ENCODE assay signal across 7 mouse cellular contexts in genomic region chr7:4464194-4464824, GRCm38 (mm10). TPM values are rescaled to one million over a fixed set of nuclear protein-coding genes. Genes with fewer than 3 reads are reported as not detected.
DNase-seq lines count a peak whose midpoint lies in the region; ATAC-seq lines count a peak whose summit lies in the region.

No protein-coding gene starts in this region.

- DNase-seq in gonadal fat pad, adult 2 months (ENCODE audit: low read depth): peak; percentile 44
- DNase-seq in kidney, postnatal 4 days: peak; percentile 65 to 75
- peak; percentile 11 for DNase-seq in ovary, postnatal 10 days (ENCODE audit: low spot score)
- no peak for DNase-seq in gastrocnemius, postnatal 10 days
- no peak for DNase-seq in thymus, adult 18-20 months
- DNase-seq in frontal cortex, postnatal 25 days (ENCODE audit: low spot score in 2 of 2): no peak

- peak; percentile 79 for ATAC-seq in activated CD4-positive, CD25-positive, alpha-beta regulatory T cell, adult 4 months

RNA-seq across cellular contexts. Expression of gene Eps8l1, which starts 3.8 kb away (rescaled TPM):
- polyA plus RNA-seq in activated CD4-positive, CD25-positive, alpha-beta regulatory T cell, adult 4 months (2017; shearing (Covaris generic)): 10 to 100 TPM in 1 of 2 experiments, 1 to 10 TPM in 1; 4.8 to 14.3 TPM
- 9.1 and 11.3 TPM in 2 replicates for polyA plus RNA-seq in gonadal fat pad, adult 2 months (2012; rRNA removed)
- total RNA-seq in gastrocnemius, postnatal 10 days (2021): 1 to 10 TPM; 2.2 to 3.5 TPM

RNA-seq across cellular contexts. Expression of gene Rdh13, which starts 18.9 kb away (rescaled TPM):
- polyA plus RNA-seq in activated CD4-positive, CD25-positive, alpha-beta regulatory T cell, adult 4 months (2017; shearing (Covaris generic)): 10 to 100 TPM; 13.6 to 16.8 TPM
- polyA plus RNA-seq in gonadal fat pad, adult 2 months (2012; rRNA removed): 16.0 and 17.4 TPM in 2 replicates
- total RNA-seq in gastrocnemius, postnatal 10 days (2021): 10 to 100 TPM; 14.3 to 18.9 TPM

RNA-seq across cellular contexts. Expression of gene Ppp1r12c, which starts 37.2 kb away (rescaled TPM):
- 10 to 100 TPM; 21.6 to 26.6 TPM for polyA plus RNA-seq in activated CD4-positive, CD25-positive, alpha-beta regulatory T cell, adult 4 months (2017; shearing (Covaris generic))
- 57.8 and 59.3 TPM in 2 replicates for polyA plus RNA-seq in gonadal fat pad, adult 2 months (2012; rRNA removed)
- total RNA-seq in gastrocnemius, postnatal 10 days (2021): 10 to 100 TPM; 37.9 to 52.6 TPM

RNA-seq across cellular contexts. Expression of gene Tnnt1, which starts 51.9 kb away (rescaled TPM):
- 10 to 100 TPM in 1 of 2 experiments, 1 to 10 TPM in 1; 4.9 to 10.4 TPM for polyA plus RNA-seq in activated CD4-positive, CD25-positive, alpha-beta regulatory T cell, adult 4 months (2017; shearing (Covaris generic))
- 4.9 and 8.0 TPM in 2 replicates for polyA plus RNA-seq in gonadal fat pad, adult 2 months (2012; rRNA removed)
- total RNA-seq in gastrocnemius, postnatal 10 days (2021): 100 to 1,000 TPM; 288 to 386 TPM

RNA-seq across cellular contexts. Expression of gene Tnni3, which starts 59.7 kb away (rescaled TPM):
- 1 to 10 TPM; 1.7 to 3.6 TPM for polyA plus RNA-seq in activated CD4-positive, CD25-positive, alpha-beta regulatory T cell, adult 4 months (2017; shearing (Covaris generic))
- polyA plus RNA-seq in gonadal fat pad, adult 2 months (2012; rRNA removed): 2.5 and 5.1 TPM in 2 replicates
- 1 to 10 TPM; 1.4 to 2.3 TPM for total RNA-seq in gastrocnemius, postnatal 10 days (2021)

Comparison
In these comparisons a context has a peak if more than half of its experiments do, and no peak if none do; other contexts are left out.
1. DNase-seq: peak in gonadal fat pad, adult 2 months (single experiment), kidney, postnatal 4 days (2 of 2) and ovary, postnatal 10 days (single experiment); none in gastrocnemius, postnatal 10 days (single experiment), thymus, adult 18-20 months (0 of 2) and frontal cortex, postnatal 25 days (0 of 2).